Mouse (Mus musculus): ENCODE measurements around the gene Tbx10.

DNA sequence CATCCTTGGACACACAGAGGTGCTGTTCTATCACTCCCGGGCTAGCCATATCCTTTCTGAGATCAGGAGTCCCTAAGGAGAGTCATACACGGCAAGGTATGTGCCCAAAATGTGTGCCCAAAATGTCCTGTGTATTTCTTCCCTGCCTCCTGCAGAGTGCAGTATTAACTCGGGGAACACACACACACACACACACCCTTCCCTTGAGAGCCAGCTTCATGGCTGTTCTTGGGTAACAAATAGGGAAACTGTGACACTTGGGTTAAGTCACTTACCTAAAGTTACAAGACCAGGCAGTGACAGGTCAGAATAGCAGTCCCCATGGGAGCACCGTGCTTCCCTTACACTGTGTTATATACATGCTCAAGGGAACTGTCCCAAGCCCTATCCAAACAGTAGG lies 28.5 kb upstream of the Tbx10 start:
- TF ChIP-seq CTCF (IDR thresholded peaks at IDR 0.05; ENCODE audit: low read depth) (peak; percentile 56), EP300 (optimal IDR thresholded peaks at IDR 0.05) (no peak)

All from stomach, postnatal 0 days (tissue).